Mouse (Mus musculus): ENCODE results near the gene Myh15. TPM values are rescaled to one million over a fixed set of nuclear protein-coding genes. Genes with fewer than 3 reads are reported as not detected.

Myh15 gene
- total RNA-seq, 2 experiments from 2014 or later = not detected

Other genes with a start within 250 kb of the Myh15 start
- gene Retnlb, start 240.6 kb upstream of the Myh15 start, total RNA-seq (2021) = not detected
- 1 to 10 TPM; 3.9 to 5.0 TPM for gene Retnla, start 214.9 kb upstream of the Myh15 start, total RNA-seq (2021)
- not detected for gene Retnlg, start 184.9 kb upstream of the Myh15 start, total RNA-seq (2021)
- gene Dzip3, start 63.3 kb upstream of the Myh15 start, total RNA-seq (2021) = 1 to 10 TPM; 6.9 to 7.4 TPM
- gene Cip2a, start 63.3 kb upstream of the Myh15 start, total RNA-seq (2021) = 1 to 10 TPM; 1.1 to 1.3 TPM

Data from heart, adult 18-20 months (tissue).